Mouse (Mus musculus): ENCODE data around the gene Cwc25.

DNA sequence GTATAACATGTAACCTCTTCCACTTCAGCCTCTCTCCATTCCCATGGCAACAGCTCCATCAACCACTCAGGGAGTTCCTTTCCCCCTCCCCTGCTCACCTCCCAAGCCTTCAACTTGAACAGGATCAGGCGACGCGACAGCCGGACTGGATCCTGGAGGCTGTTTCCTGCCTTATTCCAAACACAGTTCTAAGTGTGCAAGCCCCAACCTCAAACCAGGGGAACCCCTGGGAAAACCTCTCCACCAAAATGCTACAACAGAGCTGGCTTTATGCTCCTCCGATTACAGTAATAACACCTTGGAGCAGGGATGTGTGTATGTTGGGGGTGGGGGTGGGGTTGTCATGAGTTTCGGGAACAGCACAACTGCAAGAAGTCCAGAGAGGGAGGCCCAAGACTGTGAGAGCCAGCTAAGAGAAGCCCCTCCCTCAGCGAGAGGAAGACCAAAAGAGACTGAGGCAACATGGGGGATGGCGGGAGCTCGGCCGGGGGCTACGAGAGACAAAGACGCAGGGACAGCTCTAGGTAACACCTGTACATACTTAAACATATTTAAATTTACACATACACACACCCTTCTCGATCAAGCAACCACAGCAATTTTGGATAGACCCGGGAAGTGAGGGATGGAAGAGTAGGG, 68.3 kb downstream of the Cwc25 start:
- TF ChIP-seq CTCF (IDR thresholded peaks at IDR 0.05; ENCODE audit: low read depth) (no peak), EP300 (IDR thresholded peaks at IDR 0.05; ENCODE audit: low read depth) (no peak)

Measured in liver, embryonic 14.5 days (tissue).